Mouse (Mus musculus): ENCODE results near the gene Vps51. TPM values are rescaled to one million over a fixed set of nuclear protein-coding genes. Genes with fewer than 3 reads are reported as not detected.

Vps51 gene
- polyA plus RNA-seq, 1 experiment from 2014 or later, result 66.7 TPM

DNA sequence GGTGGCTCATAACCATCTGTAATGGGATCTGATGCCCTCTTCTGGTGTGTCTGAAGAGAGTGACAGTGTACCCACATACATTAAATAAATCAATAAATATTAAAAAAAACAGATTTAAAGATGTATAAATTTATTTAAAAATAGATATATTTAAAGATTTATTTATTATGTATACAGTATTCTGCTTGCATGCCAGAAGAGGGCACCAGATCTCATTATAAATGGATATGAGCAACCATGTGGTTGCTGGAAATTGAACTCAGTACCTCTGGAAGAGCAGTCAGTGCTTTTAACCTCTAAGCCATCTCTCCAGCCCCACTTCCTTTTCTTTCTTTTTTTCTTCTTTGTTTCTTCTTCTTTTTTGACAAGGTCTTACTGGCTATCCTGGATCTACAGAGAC is 37.0 kb downstream of the Vps51 start:
- ATAC-seq (ENCODE audit: insufficient number of reproducible peaks, insufficient read depth, low FRiP score, low read depth), result no peak
- Histone ChIP-seq H3K4me3 (ENCODE audit: low read depth, low read length) (no peak overlapping the region), H3K4me2 (replicated peaks; ENCODE audit: low read depth, low read length) (no peak overlapping the region)

DNA sequence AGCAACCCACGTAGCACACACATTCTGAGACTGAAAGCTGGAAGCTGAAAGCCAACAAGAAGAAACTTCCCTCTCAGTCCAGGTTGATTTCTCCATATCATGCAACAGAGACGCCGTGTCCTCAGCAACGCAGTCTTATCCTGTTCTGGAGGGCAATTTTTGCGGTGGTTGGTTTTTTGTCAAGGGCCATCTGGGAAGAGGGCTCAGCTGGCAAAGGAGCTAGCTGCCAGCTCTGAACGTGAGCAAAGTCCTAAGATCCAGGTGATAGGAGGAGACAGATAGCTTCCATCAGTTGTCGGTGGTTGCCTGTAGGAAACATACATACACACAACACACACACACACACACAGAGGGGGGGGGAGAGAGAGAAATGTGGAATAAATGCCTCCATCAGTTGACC is 38.7 kb downstream of the Vps51 start:
- H3K27me3 ChIP-seq (ENCODE audit: control insufficient read depth, insufficient read depth, low read length), result no peaks in the 10 kb centered on the region
- 83% methylated on average over 7 of the region's 7 CpGs for WGBS
- ATAC-seq (ENCODE audit: insufficient number of reproducible peaks, insufficient read depth, low FRiP score, low read depth), result no peak
- no peaks in the 10 kb centered on the region for H3K9me3 ChIP-seq (ENCODE audit: control insufficient read depth, low read depth, low read length)
- H3K4me1 ChIP-seq (ENCODE audit: control insufficient read depth, insufficient read depth, low read length), result no peaks in the 10 kb centered on the region
- no peaks in the 10 kb centered on the region for H3K36me3 ChIP-seq (ENCODE audit: control insufficient read depth, insufficient read depth, low read length)
- H3K4me3 ChIP-seq (ENCODE audit: low read depth, low read length), result no peak overlapping the region
- H3K4me2 ChIP-seq (replicated peaks; ENCODE audit: low read depth, low read length), result no peak overlapping the region
- no peak overlapping the region for H3K27ac ChIP-seq (ENCODE audit: low read length)
- H3K9ac ChIP-seq (replicated peaks; ENCODE audit: low read depth, low read length), result no peak overlapping the region

More for the DNA sequence above, 37.0 kb downstream of the Vps51 start:
- no peaks in the 10 kb centered on the region for H3K36me3 ChIP-seq (ENCODE audit: control insufficient read depth, insufficient read depth, low read length)
- H3K9ac ChIP-seq (replicated peaks; ENCODE audit: low read depth, low read length), result no peak overlapping the region
- no peak overlapping the region for H3K27ac ChIP-seq (ENCODE audit: low read length)
- no peaks in the 10 kb centered on the region for H3K27me3 ChIP-seq (ENCODE audit: control insufficient read depth, insufficient read depth, low read length)
- no peaks in the 10 kb centered on the region for H3K9me3 ChIP-seq (ENCODE audit: control insufficient read depth, low read depth, low read length)
- peaks cover 1% of the 10 kb centered on the region; the same call in 1 of the 2 replicates for H3K4me1 ChIP-seq (ENCODE audit: control insufficient read depth, insufficient read depth, low read length)

DNA sequence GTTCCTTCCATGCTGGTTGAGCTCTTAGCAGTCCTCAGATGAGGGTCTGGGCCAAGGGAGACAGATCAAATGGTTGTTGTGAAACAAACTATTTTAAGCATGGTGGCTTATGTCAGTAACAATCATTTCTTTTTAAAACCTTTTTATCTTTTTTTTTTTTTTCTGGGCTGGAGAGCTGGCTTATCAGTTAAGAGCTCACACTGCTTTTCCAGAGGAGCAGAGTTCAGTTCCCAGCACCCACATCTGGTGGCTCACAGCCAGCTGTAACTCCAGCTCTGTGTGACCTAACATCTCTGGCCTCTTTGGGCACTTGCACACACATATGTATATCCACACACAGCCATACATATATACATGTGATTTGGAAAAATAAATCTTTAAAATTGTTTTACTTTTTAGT is 39.3 kb downstream of the Vps51 start:
- Histone ChIP-seq H3K27me3 (ENCODE audit: control insufficient read depth, insufficient read depth, low read length) (no peaks in the 10 kb centered on the region), H3K4me1 (ENCODE audit: control insufficient read depth, insufficient read depth, low read length) (no peaks in the 10 kb centered on the region), H3K9me3 (ENCODE audit: control insufficient read depth, low read depth, low read length) (no peaks in the 10 kb centered on the region), H3K9ac (replicated peaks; ENCODE audit: low read depth, low read length) (no peak overlapping the region), H3K4me2 (replicated peaks; ENCODE audit: low read depth, low read length) (no peak overlapping the region), H3K4me3 (ENCODE audit: low read depth, low read length) (no peak overlapping the region), H3K36me3 (ENCODE audit: control insufficient read depth, insufficient read depth, low read length) (no peaks in the 10 kb centered on the region), H3K27ac (ENCODE audit: low read length) (no peak overlapping the region)
- no peak for ATAC-seq (ENCODE audit: insufficient number of reproducible peaks, insufficient read depth, low FRiP score, low read depth)

GRCm38 (mm10) chr19:6035966-6036585 is 41.0 kb downstream of the Vps51 start:
- H3K9ac ChIP-seq (replicated peaks; ENCODE audit: low read depth, low read length), result no peak overlapping the region
- ATAC-seq (ENCODE audit: insufficient number of reproducible peaks, insufficient read depth, low FRiP score, low read depth), result no peak

DNA sequence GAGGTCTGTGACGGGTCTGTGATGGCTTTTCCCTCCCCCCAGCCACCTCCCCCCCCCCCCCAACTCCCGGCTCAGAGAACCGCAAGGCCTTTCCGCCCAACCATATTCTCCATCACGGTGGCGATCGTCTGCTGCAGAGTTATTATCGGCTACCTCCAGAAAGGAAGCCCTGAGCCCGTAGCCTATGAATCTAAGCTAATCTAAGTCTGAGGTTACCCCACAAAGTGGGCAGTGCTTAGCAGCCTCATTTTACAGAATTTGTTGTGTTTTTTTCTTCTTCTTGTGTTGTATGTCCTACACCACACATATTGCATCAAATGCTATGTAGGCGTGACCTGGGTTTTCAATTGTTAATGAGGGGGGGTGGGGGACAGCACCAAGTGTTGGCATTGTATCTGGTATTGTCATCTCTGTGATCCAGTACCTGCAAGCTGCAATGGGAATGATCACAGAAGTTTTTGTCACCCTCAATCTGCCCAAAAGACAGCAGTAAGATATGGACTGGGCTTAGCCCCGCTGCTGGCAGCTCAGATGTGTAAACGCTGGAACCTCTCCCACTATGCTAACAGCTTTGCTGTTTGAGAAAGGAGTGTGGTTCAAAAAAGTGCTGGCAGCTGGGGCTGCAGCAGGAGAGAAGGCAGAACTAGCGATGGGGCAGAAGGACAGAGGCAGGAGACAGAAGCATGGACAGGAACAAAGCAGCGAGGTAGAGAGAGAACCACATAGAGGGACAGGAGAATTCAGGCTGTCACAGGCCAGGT is 46.3 kb downstream of the Vps51 start:
- Histone ChIP-seq H3K9ac (replicated peaks; ENCODE audit: low read depth, low read length) (no peak overlapping the region), H3K9me3 (ENCODE audit: control insufficient read depth, low read depth, low read length) (no peaks in the 10 kb centered on the region), H3K36me3 (ENCODE audit: control insufficient read depth, insufficient read depth, low read length) (no peaks in the 10 kb centered on the region), H3K4me2 (replicated peaks; ENCODE audit: low read depth, low read length) (no peak overlapping the region), H3K27me3 (ENCODE audit: control insufficient read depth, insufficient read depth, low read length) (no peaks in the 10 kb centered on the region), H3K4me3 (ENCODE audit: low read depth, low read length) (no peak overlapping the region), H3K27ac (ENCODE audit: low read length) (no peak overlapping the region), H3K4me1 (ENCODE audit: control insufficient read depth, insufficient read depth, low read length) (no peaks in the 10 kb centered on the region)
- 66% methylated on average over 14 of the region's 14 CpGs for WGBS
- no peak for ATAC-seq (ENCODE audit: insufficient number of reproducible peaks, insufficient read depth, low FRiP score, low read depth)

More at GRCm38 (mm10) chr19:6035966-6036585, 41.0 kb downstream of the Vps51 start:
- H3K36me3 ChIP-seq (ENCODE audit: control insufficient read depth, insufficient read depth, low read length), result no peaks in the 10 kb centered on the region
- no peaks in the 10 kb centered on the region for H3K27me3 ChIP-seq (ENCODE audit: control insufficient read depth, insufficient read depth, low read length)
- H3K4me3 ChIP-seq (ENCODE audit: low read depth, low read length), result no peak overlapping the region
- 70% methylated on average over 9 of the region's 9 CpGs for WGBS
- no peaks in the 10 kb centered on the region for H3K4me1 ChIP-seq (ENCODE audit: control insufficient read depth, insufficient read depth, low read length)
- no peaks in the 10 kb centered on the region for H3K9me3 ChIP-seq (ENCODE audit: control insufficient read depth, low read depth, low read length)
- H3K4me2 ChIP-seq (replicated peaks; ENCODE audit: low read depth, low read length), result no peak overlapping the region
- no peak overlapping the region for H3K27ac ChIP-seq (ENCODE audit: low read length)

DNA sequence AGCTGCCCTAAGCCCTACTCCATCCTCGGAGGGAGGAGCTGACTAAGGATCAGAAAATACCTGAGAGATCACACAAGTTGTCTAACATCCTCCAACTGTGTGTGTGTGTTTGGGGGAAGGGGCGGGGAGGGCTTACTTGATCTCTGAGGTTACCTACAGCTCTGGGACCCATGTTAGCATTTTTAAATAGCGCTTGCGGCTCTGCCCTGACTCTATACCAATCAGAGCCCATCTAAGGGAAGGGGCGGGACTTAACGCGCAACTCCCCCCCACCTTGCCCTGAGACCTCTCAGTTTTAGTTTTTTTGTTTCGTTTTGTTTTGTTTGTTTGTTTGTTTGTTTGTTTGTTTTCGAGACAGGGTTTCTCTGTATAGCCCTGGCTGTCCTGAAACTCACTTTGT is 47.6 kb downstream of the Vps51 start:
- ATAC-seq (ENCODE audit: insufficient number of reproducible peaks, insufficient read depth, low FRiP score, low read depth), result no peak
- WGBS, result 73% methylated on average over 9 of the region's 9 CpGs
- H3K9me3 ChIP-seq (ENCODE audit: control insufficient read depth, low read depth, low read length), result no peaks in the 10 kb centered on the region
- no peak overlapping the region for H3K27ac ChIP-seq (ENCODE audit: low read length)
- H3K4me1 ChIP-seq (ENCODE audit: control insufficient read depth, insufficient read depth, low read length), result no peaks in the 10 kb centered on the region
- H3K4me2 ChIP-seq (replicated peaks; ENCODE audit: low read depth, low read length), result no peak overlapping the region
- no peaks in the 10 kb centered on the region for H3K36me3 ChIP-seq (ENCODE audit: control insufficient read depth, insufficient read depth, low read length)
- no peaks in the 10 kb centered on the region for H3K27me3 ChIP-seq (ENCODE audit: control insufficient read depth, insufficient read depth, low read length)
- no peak overlapping the region for H3K9ac ChIP-seq (replicated peaks; ENCODE audit: low read depth, low read length)
- H3K4me3 ChIP-seq (ENCODE audit: low read depth, low read length), result no peak overlapping the region

DNA sequence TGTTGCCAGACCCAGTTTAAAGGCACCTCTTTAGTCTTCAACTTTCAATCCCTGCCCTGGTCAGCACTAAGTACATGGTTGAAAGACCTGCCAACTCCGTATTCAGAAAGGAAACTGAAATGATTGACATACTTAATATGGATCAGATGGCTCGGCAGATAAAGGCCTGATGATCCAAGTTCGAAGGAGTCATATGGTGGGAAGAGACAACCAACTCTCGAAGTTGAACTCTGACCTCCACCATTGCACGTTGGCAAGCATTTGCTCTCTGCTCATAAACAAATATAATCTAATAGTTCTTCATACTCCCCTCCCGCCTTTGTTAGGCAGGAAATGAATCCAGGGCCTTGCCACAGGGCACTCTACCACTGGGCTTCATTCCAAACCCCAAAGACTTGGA is 48.0 kb downstream of the Vps51 start:
- H3K9me3 ChIP-seq (ENCODE audit: control insufficient read depth, low read depth, low read length), result no peaks in the 10 kb centered on the region
- 79% methylated on average over 6 of the region's 6 CpGs for WGBS
- ATAC-seq (ENCODE audit: insufficient number of reproducible peaks, insufficient read depth, low FRiP score, low read depth), result no peak
- H3K36me3 ChIP-seq (ENCODE audit: control insufficient read depth, insufficient read depth, low read length), result no peaks in the 10 kb centered on the region
- H3K27me3 ChIP-seq (ENCODE audit: control insufficient read depth, insufficient read depth, low read length), result no peaks in the 10 kb centered on the region
- no peak overlapping the region for H3K9ac ChIP-seq (replicated peaks; ENCODE audit: low read depth, low read length)
- no peak overlapping the region for H3K27ac ChIP-seq (ENCODE audit: low read length)
- H3K4me3 ChIP-seq (ENCODE audit: low read depth, low read length), result no peak overlapping the region
- no peak overlapping the region for H3K4me2 ChIP-seq (replicated peaks; ENCODE audit: low read depth, low read length)
- H3K4me1 ChIP-seq (ENCODE audit: control insufficient read depth, insufficient read depth, low read length), result no peaks in the 10 kb centered on the region

DNA sequence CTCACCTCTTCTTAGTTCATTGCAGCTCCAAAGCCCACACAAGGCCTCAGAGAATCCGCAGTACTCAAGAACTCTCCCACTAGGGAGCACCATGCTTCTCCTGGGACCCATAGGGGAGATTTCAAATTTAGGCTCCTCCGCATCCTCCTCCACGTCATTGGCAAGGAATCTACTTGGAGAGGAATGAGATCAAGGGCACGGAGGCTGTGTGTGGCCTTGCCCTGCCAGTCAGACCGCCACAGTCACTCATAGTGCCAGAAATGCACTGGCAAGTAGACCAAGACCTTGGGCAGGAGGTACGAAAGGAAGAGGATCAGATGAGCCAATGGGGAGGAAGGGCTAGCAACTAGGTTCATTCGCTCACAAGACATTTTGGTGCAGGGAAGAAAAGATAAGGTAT is 53.1 kb downstream of the Vps51 start:
- ATAC-seq (ENCODE audit: insufficient number of reproducible peaks, insufficient read depth, low FRiP score, low read depth), result no peak
- Histone ChIP-seq H3K36me3 (ENCODE audit: control insufficient read depth, insufficient read depth, low read length) (no peaks in the 10 kb centered on the region), H3K4me3 (ENCODE audit: low read depth, low read length) (no peak overlapping the region), H3K4me1 (ENCODE audit: control insufficient read depth, insufficient read depth, low read length) (no peaks in the 10 kb centered on the region), H3K27me3 (ENCODE audit: control insufficient read depth, insufficient read depth, low read length) (no peaks in the 10 kb centered on the region), H3K9me3 (ENCODE audit: control insufficient read depth, low read depth, low read length) (no peaks in the 10 kb centered on the region), H3K4me2 (replicated peaks; ENCODE audit: low read depth, low read length) (no peak overlapping the region), H3K27ac (ENCODE audit: low read length) (no peak overlapping the region), H3K9ac (replicated peaks; ENCODE audit: low read depth, low read length) (no peak overlapping the region)
- 85% methylated on average over 7 of the region's 7 CpGs for WGBS

DNA sequence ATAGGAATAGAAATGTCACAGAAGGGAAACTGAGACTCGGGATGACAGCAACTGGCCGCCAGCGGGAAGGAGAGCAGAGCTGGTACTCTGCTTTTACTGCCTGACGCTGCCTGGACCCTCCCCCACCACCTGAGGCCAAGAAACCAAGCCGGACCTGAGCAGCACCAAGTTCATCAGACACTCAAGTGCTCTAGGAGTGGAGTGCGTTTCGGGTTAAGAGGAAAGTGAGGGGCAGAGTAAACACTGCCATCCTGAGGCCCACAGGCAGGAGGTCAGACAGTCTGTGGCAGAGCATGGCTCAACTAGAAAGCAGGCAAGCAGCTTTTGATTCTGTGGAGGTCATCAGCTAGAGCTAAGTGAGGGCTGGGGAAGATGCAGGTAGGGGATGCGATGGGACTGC is 54.0 kb downstream of the Vps51 start:
- Histone ChIP-seq H3K27ac (ENCODE audit: low read length) (no peak overlapping the region), H3K4me1 (ENCODE audit: control insufficient read depth, insufficient read depth, low read length) (no peaks in the 10 kb centered on the region), H3K27me3 (ENCODE audit: control insufficient read depth, insufficient read depth, low read length) (no peaks in the 10 kb centered on the region), H3K4me3 (ENCODE audit: low read depth, low read length) (no peak overlapping the region), H3K9me3 (ENCODE audit: control insufficient read depth, low read depth, low read length) (no peaks in the 10 kb centered on the region), H3K4me2 (replicated peaks; ENCODE audit: low read depth, low read length) (no peak overlapping the region), H3K36me3 (ENCODE audit: control insufficient read depth, insufficient read depth, low read length) (no peaks in the 10 kb centered on the region), H3K9ac (replicated peaks; ENCODE audit: low read depth, low read length) (no peak overlapping the region)
- no peak for ATAC-seq (ENCODE audit: insufficient number of reproducible peaks, insufficient read depth, low FRiP score, low read depth)
- 53% methylated on average over 8 of the region's 8 CpGs for WGBS

Measured in stomach, embryonic 14.5 days (tissue).